Comparison of ENCODE assay signal across 27 mouse cellular contexts in the genomic region with DNA sequence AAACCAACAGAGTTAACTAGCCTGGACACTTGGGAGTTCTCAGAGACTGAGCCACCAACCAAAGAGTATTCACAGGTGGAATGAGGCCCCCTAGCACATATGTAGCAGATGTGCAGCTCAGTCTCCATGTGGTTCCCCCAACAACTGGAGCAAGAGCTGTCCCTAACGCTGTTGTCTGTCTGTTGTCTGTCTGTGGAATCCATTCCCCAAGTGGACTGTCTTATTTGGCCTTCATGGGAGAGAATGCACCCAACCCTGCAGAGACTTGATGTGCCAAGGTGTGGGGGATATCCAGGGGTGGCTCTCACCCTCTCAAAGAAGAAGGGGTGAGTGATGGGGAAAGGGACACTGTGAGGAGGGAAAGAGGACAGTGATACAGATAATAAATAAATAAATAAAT.
"Had no signal": no experiment of that assay in that cellular context is flagged by ENCODE, and none has a peak within 500 bp of the region (broad histone marks: within the 10 kb centered on the region; RNA-seq: fewer than 3 reads in every experiment).

No protein-coding gene starts in this region.

- H3K27ac ChIP-seq: embryonic facial prominence, embryonic 10.5 days; embryonic facial prominence, embryonic 12.5 days; embryonic facial prominence, embryonic 13.5 days; embryonic facial prominence, embryonic 15.5 days; forebrain, embryonic 10.5 days; forebrain, embryonic 12.5 days; forebrain, embryonic 13.5 days; forebrain, embryonic 15.5 days; gastrocnemius, adult 2 months; heart, adult 2 months had no signal

- ATAC-seq: forebrain, embryonic 13.5 days; forebrain, embryonic 14.5 days; forebrain, embryonic 15.5 days; forebrain, embryonic 16.5 days; forebrain, postnatal 0 days had no signal

- DNase-seq: cerebellum, adult 2 months; cerebellum, adult 8-10 months; cerebellum, adult 9-10 months; cerebellum, adult 9-11 months; cerebellum, postnatal 10 days; cerebellum, postnatal 14 days; cerebellum, postnatal 25 days; cerebellum, postnatal 36 days; embryo, embryonic 11 days; forebrain, postnatal 0 days; gastrocnemius, adult 2 months; gastrocnemius, postnatal 10 days; gastrocnemius, postnatal 14 days; gastrocnemius, postnatal 25 days; gastrocnemius, postnatal 36 days; heart, adult 2 months had no signal

- H3K27me3 ChIP-seq: embryonic facial prominence, embryonic 12.5 days; embryonic facial prominence, embryonic 13.5 days; embryonic facial prominence, embryonic 15.5 days; forebrain, embryonic 12.5 days; forebrain, embryonic 13.5 days; forebrain, embryonic 15.5 days had no signal

- H3K4me1 ChIP-seq: embryonic facial prominence, embryonic 10.5 days; embryonic facial prominence, embryonic 12.5 days; embryonic facial prominence, embryonic 13.5 days; embryonic facial prominence, embryonic 15.5 days; forebrain, embryonic 10.5 days; forebrain, embryonic 12.5 days; forebrain, embryonic 13.5 days; forebrain, embryonic 15.5 days had no signal

- H3K4me3 ChIP-seq: embryonic facial prominence, embryonic 10.5 days; embryonic facial prominence, embryonic 12.5 days; embryonic facial prominence, embryonic 13.5 days; embryonic facial prominence, embryonic 15.5 days; erythroblast, embryonic 14.5 days; forebrain, embryonic 10.5 days; forebrain, embryonic 12.5 days; forebrain, embryonic 13.5 days; forebrain, embryonic 15.5 days; gastrocnemius, adult 2 months; heart, adult 2 months had no signal

- H3K36me3 ChIP-seq: forebrain, embryonic 15.5 days had no signal

- H3K9me3 ChIP-seq: embryonic facial prominence, embryonic 10.5 days; embryonic facial prominence, embryonic 12.5 days; embryonic facial prominence, embryonic 13.5 days; embryonic facial prominence, embryonic 15.5 days; forebrain, embryonic 10.5 days; forebrain, embryonic 12.5 days; forebrain, embryonic 13.5 days; forebrain, embryonic 15.5 days had no signal

- H3K4me2 ChIP-seq: embryonic facial prominence, embryonic 12.5 days; embryonic facial prominence, embryonic 13.5 days; embryonic facial prominence, embryonic 15.5 days; forebrain, embryonic 12.5 days; forebrain, embryonic 13.5 days; forebrain, embryonic 15.5 days had no signal

- H3K9ac ChIP-seq: embryonic facial prominence, embryonic 12.5 days; embryonic facial prominence, embryonic 13.5 days; embryonic facial prominence, embryonic 15.5 days; forebrain, embryonic 12.5 days; forebrain, embryonic 13.5 days; forebrain, embryonic 15.5 days; forebrain, postnatal 0 days had no signal
